9 mouse cellular contexts compared by ENCODE assay signal in the genomic region with DNA sequence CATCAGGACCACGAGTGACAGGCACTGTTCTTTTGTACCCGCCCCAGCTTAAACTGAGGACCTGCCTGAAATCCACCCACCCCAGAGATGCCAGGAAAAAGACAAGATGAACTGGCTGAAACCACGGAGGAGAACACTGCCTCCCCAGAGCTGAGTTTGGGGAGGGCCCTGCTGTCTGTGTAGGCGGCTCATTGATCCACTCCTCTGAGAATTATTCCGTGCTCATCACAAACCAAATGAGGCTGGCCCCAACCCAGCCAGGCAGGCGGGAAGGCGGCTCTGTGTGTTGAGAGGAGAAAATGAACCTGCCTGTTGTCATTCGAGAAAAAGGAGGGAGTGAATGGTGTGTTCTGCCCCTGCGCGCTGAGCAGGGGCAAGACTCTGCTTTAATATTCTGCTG. TPM values are rescaled to one million over a fixed set of nuclear protein-coding genes. Genes with fewer than 3 reads are reported as not detected.
A peak's percentile ranks its signal among the peaks of the same experiment; 100 is the strongest.
DNase-seq lines count a peak whose midpoint lies in the region; ATAC-seq lines count a peak whose summit lies in the region.
"Had no signal": no experiment of that assay in that cellular context is flagged by ENCODE, and none has a peak within 500 bp of the region (broad histone marks: within the 10 kb centered on the region; RNA-seq: fewer than 3 reads in every experiment).

No protein-coding gene starts in this region.

- peaks cover 20% of the 10 kb centered on the region for H3K4me1 ChIP-seq in forebrain, embryonic 16.5 days (replicated peaks; ENCODE audit: control insufficient read depth, insufficient read depth, low read length)
- H3K4me1 ChIP-seq in limb, embryonic 13.5 days, result peaks cover 23% of the 10 kb centered on the region

- DNase-seq in urinary bladder, postnatal 14 days (ENCODE audit: low spot score), result peak; percentile 2
- no peak for DNase-seq in urinary bladder, postnatal 36 days (ENCODE audit: low spot score in 2 of 2)
- DNase-seq in telencephalon, adult 2 months (ENCODE audit: low read depth, low spot score), result peak; percentile 27
- no peak for DNase-seq in urinary bladder, adult 2 months (ENCODE audit: low spot score)
- no peak for DNase-seq in retina, embryonic 14.5 days (ENCODE audit: low spot score)

- 3% methylated on average over 10 of the region's 10 CpGs for WGBS in forebrain, embryonic 16.5 days
- 9% methylated on average over 10 of the region's 10 CpGs for WGBS in limb, embryonic 13.5 days

- H3K36me3 ChIP-seq in forebrain, embryonic 16.5 days (ENCODE audit: control insufficient read depth, insufficient read depth), result no peaks in the 10 kb centered on the region
- H3K36me3 ChIP-seq in limb, embryonic 13.5 days, result no peaks in the 10 kb centered on the region

- no peaks in the 10 kb centered on the region for H3K9me3 ChIP-seq in forebrain, embryonic 16.5 days (ENCODE audit: control insufficient read depth, low read length)
- no peaks in the 10 kb centered on the region for H3K9me3 ChIP-seq in limb, embryonic 13.5 days

- H3K4me3 ChIP-seq in forebrain, embryonic 16.5 days (replicated peaks; ENCODE audit: low read length), result peak overlapping the region; percentile 87
- H3K4me3 ChIP-seq in limb, embryonic 13.5 days, result 0 out of 2 replicates have a peak overlapping the region, but pooled peaks have one; percentile 63
- H3K4me3 ChIP-seq: erythroblast, embryonic 14.5 days had no signal

- peak overlapping the region; percentile 10; the same call in 1 of the 2 replicates for H3K27ac ChIP-seq in forebrain, embryonic 16.5 days (ENCODE audit: low read length)
- H3K27ac ChIP-seq in limb, embryonic 13.5 days, result no peak overlapping the region

- H3K4me2 ChIP-seq in forebrain, embryonic 16.5 days (ENCODE audit: low read length), result peak overlapping the region; percentile 99
- peak overlapping the region; percentile 100; the same call in 1 of the 2 replicates for H3K4me2 ChIP-seq in limb, embryonic 13.5 days (replicated peaks)

- H3K9ac ChIP-seq in forebrain, embryonic 16.5 days (replicated peaks; ENCODE audit: low read depth, low read length), result peak overlapping the region; percentile 86
- H3K9ac ChIP-seq in limb, embryonic 13.5 days, result no peak overlapping the region

- peaks cover 18% of the 10 kb centered on the region for H3K27me3 ChIP-seq in forebrain, embryonic 16.5 days (replicated peaks; ENCODE audit: control insufficient read depth, insufficient read depth, low read length)
- H3K27me3 ChIP-seq in limb, embryonic 13.5 days, result peaks cover 97% of the 10 kb centered on the region

- no peak for ATAC-seq in forebrain, embryonic 16.5 days
- no peak for ATAC-seq in limb, embryonic 13.5 days (ENCODE audit: low FRiP score, low read depth)
- ATAC-seq in inflammation-experienced regulatory T-cells, adult 6 months, result no peak

RNA-seq across cellular contexts. Expression of a gene that starts 2.8 kb away (rescaled TPM):
- 45.4 and 48.8 TPM in 2 replicates for polyA plus RNA-seq in forebrain, embryonic 16.5 days (2015; fragmentation: Nextera tagmentation; extraction: Ambion mirVana)
- 3.9 and 4.2 TPM in 2 replicates for polyA plus RNA-seq in limb, embryonic 13.5 days (2015; fragmentation: Nextera tagmentation; extraction: Ambion mirVana)
- not detected for polyA plus RNA-seq in inflammation-experienced regulatory T-cells, adult 6 months (2017; shearing (Covaris generic))
- 0.84 and 0.91 TPM in 2 replicates for polyA plus RNA-seq in urinary bladder, adult 2 months (2012; rRNA removed)
- polyA plus RNA-seq: erythroblast, embryonic 14.5 days had no signal

Comparison
In these comparisons a context has a peak if more than half of its experiments do, and no peak if none do; other contexts are left out.
1. DNase-seq: peak in urinary bladder, postnatal 14 days (single experiment) and telencephalon, adult 2 months (single experiment); none in urinary bladder, postnatal 36 days (0 of 2), urinary bladder, adult 2 months (single experiment) and retina, embryonic 14.5 days (single experiment).